Mouse (Mus musculus) limb, embryonic 10.5 days (tissue): Measurements from ENCODE around the gene Pinlyp. TPM values are rescaled to one million over a fixed set of nuclear protein-coding genes. Genes with fewer than 3 reads are reported as not detected.
"Not testable (repeated sequence)": the region's sequence is repeated elsewhere in the genome, so short reads cannot be mapped to it uniquely, and the experiment has no call there.

ENCODE experiments used
- DNase-seq: peaks from one replicate; pipeline ENCODE4 v3.0.0-alpha.2; 2017; ENCODE audit warnings: low spot score
- H3K27ac ChIP-seq: fragments of 300-500 bp; sonication (generic); 2 replicates; pipeline ENCODE4 v1.5.1; 2016; ENCODE audit warnings: mild to moderate bottlenecking
- H3K27me3 ChIP-seq: fragments of 300-500 bp; sonication (generic); 2 replicates; pipeline ENCODE4 v1.6.1; 2016; ENCODE audit warnings: low read depth, mild to moderate bottlenecking; ENCODE audit not compliant: poor library complexity, severe bottlenecking
- H3K36me3 ChIP-seq: fragments of 300-500 bp; sonication (generic); 2 replicates; pipeline ENCODE4 v1.6.1; 2016; ENCODE audit warnings: mild to moderate bottlenecking, moderate library complexity
- H3K4me1 ChIP-seq: fragments of 300-500 bp; sonication (generic); 2 replicates; pipeline ENCODE4 v1.6.1; 2016
- H3K4me3 ChIP-seq: fragments of 300-500 bp; sonication (generic); 2 replicates; pipeline ENCODE4 v1.5.1; 2016; ENCODE audit warnings: mild to moderate bottlenecking, moderate library complexity
- H3K9me3 ChIP-seq: fragments of 300-500 bp; sonication (generic); replicated peaks from 2 replicates; pipeline ENCODE4 v1.6.1; 2016; ENCODE audit warnings: mild to moderate bottlenecking
- WGBS: fragments of 180-500 bp; shearing (Covaris S2); methylation state at CpG from one replicate; pipeline ENCODE4 v1.1.7; 2016; 5-methylcytosine and 5-hydroxymethylcytosine counted together
- polyA plus RNA-seq: library from polyadenylated mRNA; unstranded; fragments of >200 nt; fragmentation: Nextera tagmentation; extraction: Ambion mirVana; gene quantifications from 2 replicates; pipeline ENCODE4 v1.2.1, GENCODE M21; 2016

Gene Pinlyp
- polyA plus RNA-seq, 1 experiment from 2014 or later = not detected

- Histone ChIP-seq H3K27me3 (peaks cover 38% of the 10 kb centered on the region), H3K36me3 (peaks cover 38% of the 10 kb centered on the region), H3K4me3 (peak overlapping the region; percentile 64), H3K27ac (peak overlapping the region; percentile 92), H3K4me1 (peaks cover 39% of the 10 kb centered on the region), H3K9me3 (no peaks in the 10 kb centered on the region)
- DNase-seq = peak; percentile 84
- 2% methylated on average over 43 of the region's 43 CpGs for WGBS
Observed at GRCm38 (mm10) chr7:24531211-24531971, 14.5 kb downstream of the Pinlyp start.

- DNase-seq = peak; percentile 98
- Histone ChIP-seq H3K9me3 (no peaks in the 10 kb centered on the region), H3K4me1 (peaks cover 39% of the 10 kb centered on the region), H3K36me3 (peaks cover 28% of the 10 kb centered on the region), H3K27ac (peak within 1 kb of the TSS; percentile 92), H3K4me3 (peak within 1 kb of the TSS; percentile 64), H3K27me3 (peaks cover 35% of the 10 kb centered on the region)
- under 1% methylated on average over 44 of the region's 44 CpGs for WGBS
Observed at GRCm38 (mm10) chr7:24530062-24530931, 15.6 kb downstream of the Pinlyp start, which contains the start of gene Irgq. Gene Irgq (plus strand): TSS chr7:24530689.

- H3K27me3 ChIP-seq = peaks cover 27% of the 10 kb centered on the region
- DNase-seq = no peak
- H3K4me3 ChIP-seq = peak overlapping the region; percentile 64
- peak overlapping the region; percentile 92; the same call in 1 of the 2 replicates for H3K27ac ChIP-seq
- H3K36me3 ChIP-seq = peaks cover 21% of the 10 kb centered on the region
- peaks cover 39% of the 10 kb centered on the region for H3K4me1 ChIP-seq
- WGBS = 62% methylated on average over 11 of the region's 11 CpGs
- no peaks in the 10 kb centered on the region for H3K9me3 ChIP-seq
Observed at GRCm38 (mm10) chr7:24529580-24529979, 16.3 kb downstream of the Pinlyp start.

GRCm38 (mm10) chr7:24528861-24529260 is 17.1 kb downstream of the Pinlyp start:
- peaks cover 32% of the 10 kb centered on the region for H3K4me1 ChIP-seq
- H3K27ac ChIP-seq = no peak overlapping the region
- H3K27me3 ChIP-seq = peaks cover 20% of the 10 kb centered on the region
- 94% methylated on average over 11 of the region's 11 CpGs for WGBS
- H3K9me3 ChIP-seq = no peaks in the 10 kb centered on the region
- peaks cover 14% of the 10 kb centered on the region for H3K36me3 ChIP-seq
- no peak for DNase-seq
- no peak overlapping the region; the same call in 1 of the 2 replicates for H3K4me3 ChIP-seq

- Histone ChIP-seq H3K9me3 (no peaks in the 10 kb centered on the region), H3K4me3 (no peak overlapping the region), H3K4me1 (peaks cover 8% of the 10 kb centered on the region), H3K27me3 (no peaks in the 10 kb centered on the region), H3K36me3 (no peaks in the 10 kb centered on the region), H3K27ac (no peak overlapping the region)
- WGBS = 90% methylated on average over 12 of the region's 12 CpGs
- DNase-seq = no peak
Observed at GRCm38 (mm10) chr7:24525686-24526420, 20.1 kb downstream of the Pinlyp start.

- WGBS = 80% methylated on average over 6 of the region's 6 CpGs
- Histone ChIP-seq H3K4me1 (peaks cover 7% of the 10 kb centered on the region), H3K36me3 (no peaks in the 10 kb centered on the region), H3K4me3 (no peak overlapping the region), H3K9me3 (no peaks in the 10 kb centered on the region), H3K27ac (no peak overlapping the region), H3K27me3 (no peaks in the 10 kb centered on the region)
- no peak for DNase-seq
Observed at GRCm38 (mm10) chr7:24524978-24525377, 20.9 kb downstream of the Pinlyp start.

GRCm38 (mm10) chr7:24523723-24524122 is 22.2 kb downstream of the Pinlyp start:
- H3K27me3 ChIP-seq = no peaks in the 10 kb centered on the region
- WGBS = 85% methylated on average over 6 of the region's 6 CpGs
- no peaks in the 10 kb centered on the region for H3K4me1 ChIP-seq
- H3K9me3 ChIP-seq = no peaks in the 10 kb centered on the region
- no peak overlapping the region for H3K27ac ChIP-seq
- H3K36me3 ChIP-seq = peaks cover 2% of the 10 kb centered on the region
- DNase-seq = no peak
- no peak overlapping the region for H3K4me3 ChIP-seq

- H3K36me3 ChIP-seq = peaks cover 11% of the 10 kb centered on the region
- H3K9me3 ChIP-seq = no peaks in the 10 kb centered on the region
- DNase-seq = no peak
- H3K4me1 ChIP-seq = no peaks in the 10 kb centered on the region
- H3K4me3 ChIP-seq = no peak overlapping the region
- H3K27me3 ChIP-seq = no peaks in the 10 kb centered on the region
- 66% methylated on average over 5 of the region's 5 CpGs for WGBS
- H3K27ac ChIP-seq = no peak overlapping the region
Observed at GRCm38 (mm10) chr7:24522805-24523204, 23.1 kb downstream of the Pinlyp start.

GRCm38 (mm10) chr7:24520054-24520453 is 25.9 kb downstream of the Pinlyp start:
- not testable (repeated sequence) for H3K4me1 ChIP-seq, H3K27ac ChIP-seq
- WGBS = 90% methylated on average over 10 of the region's 10 CpGs

GRCm38 (mm10) chr7:24519130-24519529 is 26.8 kb downstream of the Pinlyp start:
- H3K4me3 ChIP-seq = no peak overlapping the region
- WGBS = 67% methylated on average over 3 of the region's 3 CpGs
- H3K27me3 ChIP-seq = no peaks in the 10 kb centered on the region

More at GRCm38 (mm10) chr7:24520054-24520453, 25.9 kb downstream of the Pinlyp start:
- not testable (repeated sequence) for H3K27me3 ChIP-seq, H3K9me3 ChIP-seq, H3K4me3 ChIP-seq, DNase-seq
- H3K36me3 ChIP-seq = peaks cover 38% of the 10 kb centered on the region

GRCm38 (mm10) chr7:24517654-24518053 is 28.3 kb downstream of the Pinlyp start:
- H3K9me3 ChIP-seq = no peaks in the 10 kb centered on the region
- H3K36me3 ChIP-seq = peaks cover 62% of the 10 kb centered on the region
- no peak for DNase-seq
- H3K4me3 ChIP-seq = no peak overlapping the region
- H3K27me3 ChIP-seq = no peaks in the 10 kb centered on the region
- no peak overlapping the region for H3K27ac ChIP-seq
- no peaks in the 10 kb centered on the region; the same call in 1 of the 2 replicates for H3K4me1 ChIP-seq
- WGBS = 69% methylated on average over 6 of the region's 6 CpGs

More at GRCm38 (mm10) chr7:24519130-24519529, 26.8 kb downstream of the Pinlyp start:
- no peak for DNase-seq
- Histone ChIP-seq H3K9me3 (no peaks in the 10 kb centered on the region), H3K4me1 (no peaks in the 10 kb centered on the region; the same call in 1 of the 2 replicates), H3K36me3 (peaks cover 47% of the 10 kb centered on the region), H3K27ac (no peak overlapping the region)

GRCm38 (mm10) chr7:24517077-24517476 is 28.8 kb downstream of the Pinlyp start:
- Histone ChIP-seq H3K27ac (no peak overlapping the region), H3K4me1 (no peaks in the 10 kb centered on the region; the same call in 1 of the 2 replicates), H3K27me3 (no peaks in the 10 kb centered on the region), H3K36me3 (peaks cover 68% of the 10 kb centered on the region), H3K9me3 (no peaks in the 10 kb centered on the region), H3K4me3 (no peak overlapping the region)
- WGBS = 63% methylated on average over 5 of the region's 5 CpGs
- no peak for DNase-seq
